Mouse (Mus musculus): ENCODE data around the gene Tmem135.

DNA sequence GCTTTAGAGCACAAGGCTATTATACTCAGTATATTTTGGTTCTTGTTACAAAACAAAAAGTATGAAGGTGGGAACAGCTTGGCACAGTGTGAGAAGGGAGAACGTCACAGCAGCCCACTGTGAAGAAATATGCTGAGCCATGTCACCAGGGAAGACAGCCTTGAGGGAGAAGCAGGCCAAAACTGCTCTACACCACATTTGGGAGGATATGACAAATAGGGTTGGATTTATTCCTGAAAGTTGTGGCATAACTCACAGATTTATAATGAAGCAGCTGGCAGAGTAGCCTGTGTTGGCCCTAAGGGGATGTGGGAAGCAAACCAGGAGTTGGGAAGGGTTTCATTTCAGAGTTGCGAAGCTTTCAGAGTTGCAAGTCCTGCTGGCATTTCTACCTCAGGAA is 225.4 kb downstream of the Tmem135 start:
- no peak for TF ChIP-seq JUND (IDR thresholded peaks at IDR 0.05; ENCODE audit: low read depth, low read length)
- TF ChIP-seq CTCF (IDR thresholded peaks at IDR 0.05 in 2 of 3, conservative IDR thresholded peaks at IDR 0.05 in 1 of 3; ENCODE audit: control insufficient read depth in 1 of 3, insufficient read depth in 1 of 3, low read depth in 2 of 3, low read length in 3 of 3, poor library complexity in 1 of 3, severe bottlenecking in 1 of 3), result no peak
- no peak for TF ChIP-seq TCF12 (IDR thresholded peaks at IDR 0.05; ENCODE audit: low read depth, low read length)
- no peak for TF ChIP-seq EP300 (IDR thresholded peaks at IDR 0.05; ENCODE audit: low read depth in 1 of 2, low read length in 2 of 2)
- TF ChIP-seq SMC3 (IDR thresholded peaks at IDR 0.05; ENCODE audit: low read depth, low read length), result no peak
- no peak for TF ChIP-seq GATA1 (IDR thresholded peaks at IDR 0.05; ENCODE audit: low read depth, low read length)
- no peak for TF ChIP-seq MAX (IDR thresholded peaks at IDR 0.05; ENCODE audit: low read length)
- no peak for TF ChIP-seq ZMIZ1 (IDR thresholded peaks at IDR 0.05; ENCODE audit: low read depth, low read length)
